Mouse (Mus musculus) limb, embryonic 10.5 days (tissue): ENCODE measurements around the gene Cxcr4. TPM values are rescaled to one million over a fixed set of nuclear protein-coding genes. Genes with fewer than 3 reads are reported as not detected.

ENCODE experiments used
- DNase-seq: peaks from one replicate; pipeline ENCODE4 v3.0.0-alpha.2; 2017; ENCODE audit warnings: low spot score
- H3K27ac ChIP-seq: fragments of 300-500 bp; sonication (generic); 2 replicates; pipeline ENCODE4 v1.5.1; 2016; ENCODE audit warnings: mild to moderate bottlenecking
- H3K27me3 ChIP-seq: fragments of 300-500 bp; sonication (generic); 2 replicates; pipeline ENCODE4 v1.6.1; 2016; ENCODE audit warnings: low read depth, mild to moderate bottlenecking; ENCODE audit not compliant: poor library complexity, severe bottlenecking
- H3K36me3 ChIP-seq: fragments of 300-500 bp; sonication (generic); 2 replicates; pipeline ENCODE4 v1.6.1; 2016; ENCODE audit warnings: mild to moderate bottlenecking, moderate library complexity
- H3K4me1 ChIP-seq: fragments of 300-500 bp; sonication (generic); 2 replicates; pipeline ENCODE4 v1.6.1; 2016
- H3K4me3 ChIP-seq: fragments of 300-500 bp; sonication (generic); 2 replicates; pipeline ENCODE4 v1.5.1; 2016; ENCODE audit warnings: mild to moderate bottlenecking, moderate library complexity
- H3K9me3 ChIP-seq: fragments of 300-500 bp; sonication (generic); replicated peaks from 2 replicates; pipeline ENCODE4 v1.6.1; 2016; ENCODE audit warnings: mild to moderate bottlenecking
- WGBS: fragments of 180-500 bp; shearing (Covaris S2); methylation state at CpG from one replicate; pipeline ENCODE4 v1.1.7; 2016; 5-methylcytosine and 5-hydroxymethylcytosine counted together
- polyA plus RNA-seq: library from polyadenylated mRNA; unstranded; fragments of >200 nt; fragmentation: Nextera tagmentation; extraction: Ambion mirVana; gene quantifications from 2 replicates; pipeline ENCODE4 v1.2.1, GENCODE M21; 2016

The Cxcr4 gene
- polyA plus RNA-seq, 1 experiment from 2014 or later = 1.8 TPM

DNA sequence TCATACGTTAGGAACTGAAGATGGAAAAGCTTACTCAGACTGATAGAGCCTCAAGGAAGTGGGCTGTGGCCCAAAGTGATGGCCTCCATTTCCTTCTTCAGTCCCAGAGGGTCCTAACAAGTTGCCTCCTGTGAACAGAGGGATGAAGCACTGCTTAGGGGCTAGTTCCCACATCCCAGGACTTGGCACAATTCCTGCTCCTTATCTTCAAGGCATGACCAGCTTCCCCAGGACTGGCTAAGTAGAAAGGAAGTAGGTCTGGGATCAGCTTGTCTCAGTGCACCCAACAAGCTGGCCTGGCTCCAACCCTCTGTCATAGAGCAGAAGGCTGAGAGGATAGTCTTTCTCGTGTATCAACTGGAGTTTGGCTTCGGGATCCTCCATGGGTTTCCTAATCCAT is 11.8 kb downstream of the Cxcr4 start:
- Histone ChIP-seq H3K27me3 (no peaks in the 10 kb centered on the region), H3K4me1 (no peaks in the 10 kb centered on the region), H3K27ac (no peak overlapping the region), H3K36me3 (no peaks in the 10 kb centered on the region), H3K4me3 (no peak overlapping the region), H3K9me3 (no peaks in the 10 kb centered on the region)
- WGBS = 91% methylated on average over 3 of the region's 3 CpGs
- DNase-seq = no peak

DNA sequence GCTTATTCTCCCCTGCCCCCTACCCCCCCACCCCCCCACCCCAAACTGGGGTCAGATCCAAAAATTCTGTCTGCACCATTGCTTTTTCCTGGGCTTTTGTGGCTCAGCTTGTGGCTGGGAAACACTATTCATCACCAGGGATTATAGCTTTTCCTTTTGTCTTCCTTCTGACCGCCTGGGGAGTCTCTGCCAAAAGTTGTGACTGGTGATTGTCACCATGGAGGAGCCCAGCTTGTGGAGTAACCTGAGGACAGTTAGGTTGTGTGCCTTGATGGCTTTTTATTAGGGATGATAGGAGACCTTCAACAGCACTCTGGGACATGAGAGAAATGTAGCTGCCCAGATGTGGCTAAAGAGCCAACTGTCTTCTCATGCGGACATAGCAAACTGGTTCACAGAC is 13.6 kb downstream of the Cxcr4 start:
- no peaks in the 10 kb centered on the region for H3K4me1 ChIP-seq
- no peak overlapping the region for H3K4me3 ChIP-seq
- no peak overlapping the region for H3K27ac ChIP-seq
- DNase-seq = no peak
- H3K27me3 ChIP-seq = no peaks in the 10 kb centered on the region
- 68% methylated on average over 2 of the region's 2 CpGs for WGBS
- H3K9me3 ChIP-seq = no peaks in the 10 kb centered on the region
- no peaks in the 10 kb centered on the region for H3K36me3 ChIP-seq

DNA sequence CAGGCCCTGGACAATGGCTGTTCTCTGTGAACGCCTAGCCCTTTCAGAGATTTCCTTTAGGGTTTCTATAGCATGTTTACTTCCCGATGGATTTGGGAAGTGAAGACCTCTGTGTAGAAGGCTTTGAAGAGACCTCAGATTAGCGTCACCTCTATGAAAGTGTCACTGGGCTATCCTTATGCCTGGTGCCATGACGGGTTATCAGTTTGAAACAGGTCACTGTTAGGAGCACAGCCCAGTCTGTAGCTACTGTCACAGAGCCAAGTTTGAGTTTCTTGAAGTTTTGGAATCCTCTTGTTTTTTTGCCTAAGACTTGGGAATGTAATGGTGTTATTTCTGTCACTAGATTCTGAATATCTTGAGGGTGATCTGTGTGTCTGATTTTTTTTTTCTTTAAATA is 17.0 kb downstream of the Cxcr4 start:
- WGBS = 86% methylated on average over 4 of the region's 4 CpGs
- Histone ChIP-seq H3K4me3 (no peak overlapping the region), H3K27ac (no peak overlapping the region), H3K9me3 (no peaks in the 10 kb centered on the region), H3K36me3 (no peaks in the 10 kb centered on the region), H3K4me1 (no peaks in the 10 kb centered on the region), H3K27me3 (no peaks in the 10 kb centered on the region)
- no peak for DNase-seq

DNA sequence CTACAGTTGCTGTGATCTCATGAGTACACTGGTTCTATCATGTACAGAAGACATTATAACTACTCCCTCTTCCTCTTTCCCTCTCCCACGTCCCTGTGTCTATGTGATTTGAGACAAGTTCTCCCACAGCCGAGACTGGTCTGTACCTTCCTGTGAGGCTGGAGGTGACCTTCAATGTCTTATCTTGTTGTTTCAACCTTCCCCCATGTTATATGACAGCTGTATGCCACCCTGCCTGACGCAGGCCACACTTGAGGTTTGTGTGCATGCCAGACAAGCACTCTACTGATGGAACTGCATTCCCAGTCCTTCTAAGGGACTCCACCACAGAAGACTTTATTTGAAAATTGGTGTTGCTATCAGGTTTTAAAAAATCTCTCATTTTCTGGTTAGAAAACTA is 21.1 kb downstream of the Cxcr4 start:
- no peak overlapping the region for H3K27ac ChIP-seq
- H3K4me3 ChIP-seq = no peak overlapping the region
- no peak for DNase-seq
- no peaks in the 10 kb centered on the region for H3K36me3 ChIP-seq
- H3K4me1 ChIP-seq = no peaks in the 10 kb centered on the region
- 91% methylated on average over 3 of the region's 3 CpGs for WGBS
- H3K27me3 ChIP-seq = no peaks in the 10 kb centered on the region
- no peaks in the 10 kb centered on the region for H3K9me3 ChIP-seq

DNA sequence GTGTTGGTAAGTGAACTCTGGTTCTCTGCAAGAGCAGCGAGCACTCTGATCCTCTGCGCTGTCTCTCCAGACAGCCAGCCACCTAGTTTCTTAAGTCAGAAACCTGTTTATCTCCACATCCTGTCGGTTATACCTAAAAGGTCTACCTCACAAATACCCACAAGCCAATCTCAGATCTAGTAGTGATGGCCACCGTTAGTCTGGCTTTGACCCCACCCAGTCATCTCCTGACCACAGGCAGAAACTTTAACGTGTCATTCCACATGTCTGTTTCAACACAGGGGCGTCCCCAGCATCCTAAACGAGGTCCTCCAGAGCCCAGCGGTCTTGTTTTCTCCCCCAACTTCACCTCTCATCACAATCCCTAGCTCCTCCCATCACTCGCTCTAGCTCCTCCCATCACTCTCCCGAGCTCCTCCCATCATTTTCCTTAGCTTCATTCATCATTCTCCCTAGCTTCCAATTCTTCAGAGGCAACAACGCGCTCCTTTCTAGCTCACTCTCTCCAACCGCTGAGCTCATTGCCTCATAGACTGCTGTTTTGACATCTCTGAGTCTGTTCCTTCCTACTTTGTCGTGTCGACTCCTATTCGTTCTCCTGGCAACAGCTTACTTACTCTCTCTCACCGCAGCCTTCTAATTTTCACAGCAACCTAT is 22.0 kb downstream of the Cxcr4 start:
- Histone ChIP-seq H3K36me3 (no peaks in the 10 kb centered on the region), H3K9me3 (no peaks in the 10 kb centered on the region), H3K4me1 (no peaks in the 10 kb centered on the region), H3K4me3 (no peak overlapping the region), H3K27ac (no peak overlapping the region), H3K27me3 (no peaks in the 10 kb centered on the region)
- DNase-seq = no peak
- 86% methylated on average over 17 of the region's 17 CpGs for WGBS

DNA sequence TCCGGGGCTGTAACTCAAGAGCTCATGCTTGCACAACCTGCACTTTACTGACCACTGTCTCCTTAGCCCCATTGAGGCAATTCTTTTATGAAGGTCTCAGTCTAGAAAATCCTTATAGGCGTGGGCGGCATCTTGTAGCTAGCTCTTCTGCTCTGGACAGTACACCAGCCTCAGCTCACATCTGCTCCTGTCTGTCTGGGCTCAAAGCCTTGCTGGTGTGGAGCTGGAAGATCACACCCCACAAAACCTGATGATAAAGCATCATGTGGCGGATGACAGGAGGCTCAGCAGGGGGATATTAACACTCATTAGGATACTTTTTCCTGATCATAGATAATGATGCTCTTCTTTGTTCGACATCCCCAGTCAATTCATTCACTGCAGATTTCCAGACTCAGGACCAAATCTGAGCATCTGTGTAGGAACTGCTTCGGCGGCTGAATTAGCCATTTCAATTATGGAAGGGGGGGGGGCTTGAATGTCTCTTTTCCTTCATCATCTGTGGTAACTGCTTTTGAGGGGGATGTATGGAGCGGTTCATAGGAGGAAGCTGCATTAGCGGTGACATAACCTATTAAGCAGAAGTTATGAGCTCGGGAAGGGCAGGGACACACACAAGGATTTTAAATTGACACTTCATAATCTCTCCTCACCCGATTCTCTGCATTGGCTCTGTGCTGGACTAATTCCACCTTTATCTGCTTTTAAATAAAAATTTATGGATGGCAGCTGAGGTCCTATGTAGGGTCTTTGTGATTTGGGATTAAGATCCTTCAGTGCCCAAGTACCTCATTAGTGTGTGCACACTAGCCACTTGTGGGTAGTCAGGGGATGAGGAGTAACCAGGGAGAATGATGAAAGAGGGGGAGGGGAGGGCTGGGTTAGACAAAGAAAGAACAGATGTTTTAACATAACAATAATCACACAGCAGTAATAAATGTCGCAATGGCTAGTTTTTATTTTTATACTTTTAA is 24.6 kb downstream of the Cxcr4 start:
- no peak overlapping the region for H3K4me3 ChIP-seq
- no peaks in the 10 kb centered on the region for H3K36me3 ChIP-seq
- H3K9me3 ChIP-seq = no peaks in the 10 kb centered on the region
- WGBS = 89% methylated on average over 12 of the region's 12 CpGs
- no peaks in the 10 kb centered on the region for H3K27me3 ChIP-seq
- no peaks in the 10 kb centered on the region for H3K4me1 ChIP-seq
- DNase-seq = no peak
- H3K27ac ChIP-seq = no peak overlapping the region

DNA sequence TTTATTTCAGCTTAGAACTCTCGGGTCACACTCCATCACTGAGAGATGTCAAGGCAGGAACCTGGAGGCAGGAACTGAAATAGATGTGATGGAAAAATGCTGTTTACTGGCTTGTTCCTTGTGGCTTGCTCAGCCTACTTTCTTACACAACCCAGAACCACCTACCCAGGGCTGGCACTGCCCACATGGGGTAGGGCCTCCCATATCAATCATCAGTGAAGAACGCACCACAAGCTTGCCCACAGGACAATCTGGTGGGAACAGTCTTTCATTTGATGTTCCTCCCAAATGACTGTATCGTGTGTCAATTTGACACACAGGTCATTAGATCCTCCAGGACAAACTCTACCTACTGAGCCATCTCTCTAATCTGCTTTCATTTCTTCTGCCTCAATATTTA is 28.2 kb downstream of the Cxcr4 start:
- DNase-seq = no peak
- 88% methylated on average over 3 of the region's 3 CpGs for WGBS
- no peaks in the 10 kb centered on the region for H3K4me1 ChIP-seq

DNA sequence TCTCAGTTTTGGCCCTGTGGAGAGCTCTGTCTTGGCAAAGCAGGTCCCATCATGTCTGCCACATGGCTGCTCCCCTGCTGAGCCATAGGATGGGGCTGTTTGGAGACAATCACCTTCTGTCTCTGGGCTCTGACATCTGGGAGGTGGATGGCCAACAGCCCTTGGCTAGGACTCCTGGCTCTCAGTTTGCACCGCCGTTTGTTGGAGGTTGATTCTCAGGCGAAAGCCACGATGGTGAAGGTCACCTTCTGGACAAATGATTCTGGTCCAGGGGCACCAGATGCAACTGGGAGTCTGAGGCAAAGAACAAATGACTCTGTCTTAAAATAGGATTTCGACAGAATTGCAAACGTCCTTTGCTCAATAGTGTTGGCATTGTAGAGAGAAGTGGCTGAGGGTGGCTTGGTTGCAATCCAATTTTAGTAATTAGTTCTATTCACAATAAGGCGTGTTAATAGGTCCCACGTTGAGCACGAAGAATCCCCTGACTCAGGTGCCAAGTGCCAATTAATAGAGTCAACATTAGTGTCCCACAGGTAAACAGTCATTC is 30.7 kb downstream of the Cxcr4 start:
- Histone ChIP-seq H3K27me3 (no peaks in the 10 kb centered on the region), H3K4me3 (no peak overlapping the region), H3K36me3 (no peaks in the 10 kb centered on the region), H3K4me1 (no peaks in the 10 kb centered on the region), H3K9me3 (no peaks in the 10 kb centered on the region), H3K27ac (no peak overlapping the region)
- 87% methylated on average over 9 of the region's 9 CpGs for WGBS
- no peak for DNase-seq

More for the DNA sequence above, 28.2 kb downstream of the Cxcr4 start:
- Histone ChIP-seq H3K36me3 (no peaks in the 10 kb centered on the region), H3K27me3 (no peaks in the 10 kb centered on the region), H3K9me3 (no peaks in the 10 kb centered on the region), H3K27ac (no peak overlapping the region), H3K4me3 (no peak overlapping the region)

DNA sequence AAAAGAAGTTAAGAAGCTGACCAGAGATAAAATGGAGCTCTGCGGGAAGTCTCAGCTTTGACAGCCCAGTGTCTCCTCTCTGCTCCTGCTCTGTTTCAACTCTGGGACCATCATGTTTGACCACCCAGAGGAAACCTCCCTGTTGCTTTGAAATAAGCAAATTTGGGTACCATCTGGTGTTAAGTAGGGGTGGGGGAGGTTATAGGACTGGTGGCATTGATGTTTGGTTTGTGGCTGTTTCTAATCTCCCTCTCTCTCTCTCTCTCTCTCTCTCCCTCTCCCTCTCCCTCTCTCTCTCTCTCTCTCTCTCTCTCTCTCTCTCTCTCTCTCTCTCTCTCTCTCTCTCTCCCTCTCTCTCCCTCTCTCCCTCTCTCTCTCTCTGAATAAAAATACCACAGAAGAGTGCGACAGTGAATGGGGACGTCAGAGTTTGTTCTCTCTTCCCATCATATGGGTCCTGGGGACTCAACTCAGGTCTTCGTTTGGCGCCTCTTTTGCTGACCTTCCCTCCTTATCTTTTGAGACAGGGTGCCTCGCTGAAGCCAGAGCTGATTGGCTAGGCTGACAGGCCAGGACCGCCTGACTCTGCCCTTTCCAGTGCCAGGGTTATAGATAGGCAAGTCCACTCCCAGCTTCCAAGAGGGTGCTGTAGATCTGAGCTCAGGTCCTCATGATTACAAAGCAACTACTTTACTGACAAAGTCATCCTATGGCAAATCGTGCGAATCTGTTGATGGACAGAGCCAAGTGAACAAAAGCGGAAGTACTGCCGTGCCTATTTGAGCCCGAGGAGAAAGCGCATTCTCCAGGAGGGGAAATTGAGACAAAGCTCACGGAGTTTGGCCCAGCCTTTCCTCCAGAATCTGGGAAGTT is 31.4 kb downstream of the Cxcr4 start:
- no peak for DNase-seq
- Histone ChIP-seq H3K27me3 (no peaks in the 10 kb centered on the region), H3K36me3 (no peaks in the 10 kb centered on the region), H3K27ac (no peak overlapping the region), H3K4me3 (no peak overlapping the region), H3K4me1 (no peaks in the 10 kb centered on the region), H3K9me3 (no peaks in the 10 kb centered on the region)
- 75% methylated on average over 14 of the region's 14 CpGs for WGBS

DNA sequence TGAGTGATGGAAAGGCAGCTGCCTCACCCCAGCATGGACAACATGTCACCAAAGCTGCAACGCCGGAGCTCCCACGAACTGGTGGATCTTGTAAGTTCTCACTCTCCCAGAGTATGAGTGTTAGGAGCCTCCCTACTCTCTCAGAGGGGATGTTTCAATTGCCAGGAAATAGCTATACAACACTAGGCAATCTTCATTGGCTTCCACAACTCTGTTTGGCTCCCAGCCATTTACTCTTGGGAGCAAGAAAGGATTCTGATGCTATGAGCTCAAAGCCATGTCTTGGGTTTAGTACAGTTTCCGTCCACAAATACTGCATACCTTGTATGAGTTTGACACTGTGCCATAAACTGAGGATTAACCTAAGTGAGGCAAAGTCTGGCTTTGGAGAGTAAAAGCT is 34.1 kb downstream of the Cxcr4 start:
- 93% methylated on average over 4 of the region's 4 CpGs for WGBS
- H3K4me1 ChIP-seq = no peaks in the 10 kb centered on the region
- no peak overlapping the region for H3K27ac ChIP-seq
- DNase-seq = no peak
- no peaks in the 10 kb centered on the region for H3K27me3 ChIP-seq
- no peak overlapping the region for H3K4me3 ChIP-seq
- H3K9me3 ChIP-seq = no peaks in the 10 kb centered on the region
- H3K36me3 ChIP-seq = no peaks in the 10 kb centered on the region

DNA sequence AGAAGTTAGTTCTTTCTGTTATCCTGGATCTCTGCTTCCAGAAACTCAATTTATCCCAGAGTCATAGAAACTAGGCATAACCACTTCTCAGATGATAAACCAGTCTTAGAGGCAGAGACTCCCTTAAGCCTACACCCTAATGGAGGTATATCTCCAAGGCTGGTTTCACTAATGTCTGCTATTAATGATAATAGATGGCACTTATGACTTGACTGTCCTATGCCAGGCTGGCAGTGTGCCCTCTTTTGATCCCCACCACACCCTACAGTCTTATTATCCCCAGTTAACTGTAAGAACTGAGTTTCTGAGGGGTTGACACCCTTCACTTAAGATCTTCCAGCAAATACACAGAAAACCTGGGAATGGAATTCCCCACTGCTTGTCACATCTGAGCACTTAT is 39.5 kb downstream of the Cxcr4 start:
- Histone ChIP-seq H3K27me3 (no peaks in the 10 kb centered on the region), H3K27ac (no peak overlapping the region), H3K9me3 (no peaks in the 10 kb centered on the region), H3K36me3 (no peaks in the 10 kb centered on the region), H3K4me1 (no peaks in the 10 kb centered on the region), H3K4me3 (no peak overlapping the region)
- DNase-seq = no peak

DNA sequence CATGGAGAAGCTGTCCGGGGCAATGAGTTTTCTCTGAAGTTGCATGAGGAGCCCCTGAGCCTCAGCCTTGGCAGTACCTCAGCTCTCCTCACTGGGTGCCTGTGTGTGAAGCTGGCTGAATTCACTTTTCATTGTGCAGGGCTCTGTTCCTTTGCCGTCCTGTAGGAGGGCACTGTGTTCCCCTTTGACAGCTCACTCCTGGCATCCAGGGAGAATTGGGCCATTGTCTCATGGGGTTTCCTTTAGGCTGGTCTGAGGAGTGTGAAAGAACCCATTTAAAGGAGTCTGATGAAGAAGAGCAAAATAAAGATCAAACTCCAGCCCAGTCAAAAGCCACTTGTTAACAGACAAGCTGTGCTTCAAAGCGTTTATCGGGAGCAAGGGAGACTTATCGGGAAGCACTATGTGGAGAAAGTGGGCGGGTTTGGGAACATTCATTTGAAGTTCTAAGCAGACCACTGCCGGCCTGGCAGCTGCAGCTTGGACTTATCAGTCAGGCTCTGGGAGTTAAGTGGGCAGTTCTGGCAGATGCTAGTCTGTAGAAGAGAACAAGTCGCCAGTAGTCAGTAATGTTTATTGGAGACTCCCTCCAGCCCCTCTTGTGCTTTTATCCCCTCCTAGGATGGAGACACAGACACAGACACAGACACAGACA is 40.2 kb downstream of the Cxcr4 start:
- Histone ChIP-seq H3K4me3 (no peak overlapping the region), H3K4me1 (no peaks in the 10 kb centered on the region), H3K27ac (no peak overlapping the region), H3K36me3 (no peaks in the 10 kb centered on the region), H3K27me3 (no peaks in the 10 kb centered on the region), H3K9me3 (no peaks in the 10 kb centered on the region)
- DNase-seq = no peak
- 16% methylated on average over 8 of the region's 8 CpGs for WGBS
